Mouse (Mus musculus): Measurements from ENCODE around the gene Gli3.

Gene Gli3

DNA sequence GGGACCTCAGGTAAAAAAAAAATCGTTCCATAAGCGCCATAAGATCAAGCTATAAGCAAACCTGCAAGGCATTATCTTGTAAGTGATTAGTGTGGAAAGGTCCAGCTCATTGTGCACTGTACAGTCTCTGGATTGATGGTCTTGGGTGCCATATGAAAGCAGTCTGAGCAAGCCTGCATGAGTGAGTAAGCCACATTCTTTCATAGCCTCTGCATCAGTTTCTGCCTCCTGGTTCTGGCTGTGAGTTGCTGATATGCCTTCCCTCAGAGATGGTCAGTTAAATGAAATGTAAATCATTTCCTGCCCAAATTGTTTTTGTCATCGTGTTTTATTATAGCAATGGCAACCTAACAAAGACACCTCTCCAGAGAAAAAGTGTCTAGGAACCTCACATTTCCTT, 98.4 kb downstream of the Gli3 start:
- DNase-seq = no peak

DNA sequence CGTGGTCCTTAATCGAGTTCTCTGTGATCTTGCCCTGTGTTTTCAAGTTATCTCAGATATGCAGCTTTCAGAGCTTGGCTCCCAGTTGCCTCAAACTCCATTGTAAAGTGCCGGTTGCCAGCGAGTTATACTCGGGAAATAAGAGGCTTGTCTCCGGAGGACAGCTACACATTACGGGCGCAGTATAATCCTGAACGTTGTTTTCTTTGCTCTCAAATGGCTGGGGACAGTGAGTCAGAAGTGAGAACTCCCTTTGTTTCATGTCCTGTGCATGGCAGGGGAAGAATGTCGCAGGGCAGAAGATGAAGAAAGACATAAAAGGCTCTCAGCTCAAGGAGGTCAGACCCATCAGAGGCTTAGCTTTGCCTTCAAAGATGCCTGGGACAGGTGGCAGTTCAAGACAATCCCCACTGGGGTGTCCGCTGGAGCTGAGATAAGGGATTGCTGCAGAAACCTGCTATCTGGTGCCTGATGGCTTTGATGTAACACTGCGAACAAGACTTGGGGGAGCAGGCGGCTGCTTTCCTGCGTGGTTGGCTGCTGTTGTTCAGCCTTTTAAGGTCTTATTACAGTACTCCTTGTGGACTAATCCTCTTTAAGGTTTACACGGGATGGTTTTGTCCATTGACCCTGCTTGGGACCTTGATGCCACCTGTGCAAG, 108.0 kb downstream of the Gli3 start:
- DNase-seq = no peak

DNA sequence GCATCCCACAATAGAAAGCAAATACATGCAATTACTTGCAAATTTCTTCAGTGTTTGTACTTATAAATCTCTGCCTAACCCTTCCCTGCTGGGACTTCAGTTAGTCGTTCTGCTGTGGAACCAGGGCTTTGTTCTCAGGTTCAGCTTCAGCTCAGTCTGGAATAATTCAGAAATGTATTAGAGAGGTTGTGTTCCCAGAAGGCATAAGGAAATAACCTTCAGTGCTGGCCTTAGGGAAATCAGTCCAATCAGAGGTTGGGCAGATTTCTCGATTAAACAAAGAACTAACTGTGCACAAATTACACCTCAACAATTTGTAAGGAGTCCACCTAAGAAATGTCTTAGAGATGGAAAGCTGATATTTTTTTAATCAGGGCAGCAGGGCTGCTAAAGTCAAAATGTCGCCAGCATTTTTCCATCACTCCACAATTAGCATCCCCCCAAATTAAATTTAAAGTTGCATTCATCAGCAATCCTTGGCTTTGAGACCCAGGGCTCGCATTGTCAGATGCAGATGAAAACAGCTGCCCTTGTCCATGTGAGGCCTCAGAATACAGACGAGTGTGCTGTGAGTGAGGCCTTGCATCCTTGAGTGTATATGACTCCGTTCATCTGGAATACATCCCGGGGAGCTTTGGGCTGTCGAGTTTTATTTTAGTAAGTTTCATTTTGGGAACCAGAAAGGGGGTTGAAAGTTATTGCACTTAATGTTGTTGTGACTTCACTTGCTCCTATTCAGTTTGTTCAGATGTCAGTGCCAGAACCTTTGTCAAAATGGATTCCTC, 114.3 kb downstream of the Gli3 start:
- DNase-seq = no peak

DNA sequence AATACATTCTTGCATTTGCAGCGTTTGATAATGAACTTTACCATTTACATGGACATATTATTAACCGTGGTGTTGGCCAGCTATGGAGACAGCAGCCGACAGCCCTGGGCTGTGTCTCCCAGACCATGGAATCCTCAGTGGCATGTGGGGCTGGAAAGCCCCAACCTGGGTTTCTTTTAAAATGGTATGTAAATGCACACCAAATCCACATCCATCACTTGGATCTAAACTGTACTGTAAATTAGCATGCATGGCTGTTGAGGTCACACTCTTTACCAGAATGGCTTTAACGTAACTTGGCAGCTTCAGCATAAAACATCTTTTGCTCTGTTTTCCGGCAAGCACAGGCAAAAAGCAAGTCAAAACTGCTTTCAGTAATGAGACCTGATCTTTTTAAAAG, 117.4 kb downstream of the Gli3 start:
- no peak for DNase-seq

GRCm38 (mm10) chr13:15585941-15586340, 122.9 kb downstream of the Gli3 start:
- no peak for DNase-seq

DNA sequence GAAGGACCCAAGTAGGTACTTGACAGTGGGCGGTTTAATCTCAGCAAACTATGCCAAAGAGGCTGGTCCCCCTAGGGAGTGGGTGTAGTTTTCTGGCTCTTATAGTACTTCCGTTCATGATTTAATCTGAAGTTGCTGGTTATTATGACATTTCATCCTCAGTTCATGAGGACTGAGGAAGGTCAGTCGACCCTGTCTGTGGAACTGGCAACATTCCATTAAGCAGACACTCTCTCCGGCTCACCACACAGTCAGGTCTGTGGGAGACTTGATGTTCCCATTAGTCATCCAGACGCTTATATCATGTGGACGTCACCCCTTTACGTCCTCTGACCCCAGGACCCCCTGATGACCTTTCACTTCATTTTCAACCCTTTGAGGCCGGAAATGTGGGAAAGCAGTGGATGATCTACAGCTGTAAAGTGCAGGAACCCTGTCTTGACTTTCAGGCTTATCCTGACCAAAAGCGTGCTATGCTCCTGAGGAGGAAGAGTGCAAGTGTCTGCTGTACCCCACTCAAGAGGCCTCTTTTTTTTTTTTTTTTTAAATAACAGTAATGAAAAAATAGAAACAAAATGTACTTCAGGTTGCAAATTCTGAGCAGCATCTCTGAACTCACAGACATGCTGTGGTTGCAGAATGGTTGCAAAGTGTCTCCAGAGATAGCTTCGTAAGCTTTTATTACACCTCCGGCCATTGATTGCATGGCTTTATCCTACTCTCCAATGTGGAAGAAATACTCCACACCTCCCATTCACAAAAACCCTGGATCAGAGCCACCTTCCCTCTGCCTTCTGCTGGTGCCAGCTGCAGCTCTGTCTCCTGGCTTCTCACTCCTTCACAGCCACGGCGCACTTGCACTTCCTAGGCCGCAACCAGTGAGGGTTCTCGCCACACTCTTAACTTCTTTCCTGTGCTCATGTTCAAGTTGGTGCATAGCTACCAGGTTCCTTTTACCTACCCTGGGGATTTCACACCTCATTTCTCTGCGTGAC, 125.5 kb downstream of the Gli3 start:
- DNase-seq = peak; percentile 48

- DNase-seq = no peak
Measured at GRCm38 (mm10) chr13:15590326-15590933, 127.4 kb downstream of the Gli3 start.

- DNase-seq = no peak
Measured at GRCm38 (mm10) chr13:15596667-15597066, 133.6 kb downstream of the Gli3 start.

DNA sequence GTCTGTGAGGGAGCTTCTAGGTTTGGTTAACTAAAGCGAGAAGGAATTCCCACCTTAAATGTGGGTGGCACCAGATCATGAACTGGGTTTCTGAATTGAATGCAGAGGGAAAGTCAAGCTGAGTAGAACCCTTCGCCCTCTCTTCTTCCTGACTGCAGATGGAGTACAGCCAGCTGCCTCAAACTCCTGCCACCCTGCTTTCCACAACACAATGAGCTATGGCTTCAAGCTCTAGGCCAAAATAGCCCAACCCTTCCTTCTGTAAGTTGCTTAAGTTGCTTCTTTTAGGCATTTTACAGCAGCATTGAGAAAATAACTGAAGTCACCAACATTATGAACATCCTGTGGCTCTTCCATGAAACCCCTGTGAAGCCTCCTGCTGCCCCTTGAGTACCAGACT, 136.7 kb downstream of the Gli3 start:
- DNase-seq = no peak

- DNase-seq = no peak
Measured at GRCm38 (mm10) chr13:15602161-15602560, 139.1 kb downstream of the Gli3 start.

GRCm38 (mm10) chr13:15602677-15603221, 139.7 kb downstream of the Gli3 start:
- no peak for DNase-seq

- DNase-seq = no peak
Measured at GRCm38 (mm10) chr13:15604074-15604473, 141.0 kb downstream of the Gli3 start.

DNA sequence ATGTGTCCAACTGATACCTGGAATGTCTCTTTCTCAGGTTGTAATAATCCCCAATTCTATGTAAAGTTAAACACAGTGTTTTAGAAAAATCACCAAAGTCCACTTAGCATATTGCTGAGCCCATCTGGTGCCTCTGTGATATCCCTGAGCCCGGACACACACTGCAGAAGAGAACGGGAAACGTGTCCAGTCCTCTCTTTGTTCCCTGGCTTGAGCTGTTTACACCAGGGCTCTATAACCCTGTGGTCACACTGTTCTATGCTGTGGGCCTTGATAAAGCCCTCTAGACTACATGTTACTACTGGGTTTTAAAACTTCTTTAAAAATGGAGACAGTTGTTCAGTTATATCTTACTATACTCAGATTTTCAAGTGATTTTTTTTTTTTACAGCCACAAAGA, 154.4 kb downstream of the Gli3 start:
- no peak for DNase-seq

DNA sequence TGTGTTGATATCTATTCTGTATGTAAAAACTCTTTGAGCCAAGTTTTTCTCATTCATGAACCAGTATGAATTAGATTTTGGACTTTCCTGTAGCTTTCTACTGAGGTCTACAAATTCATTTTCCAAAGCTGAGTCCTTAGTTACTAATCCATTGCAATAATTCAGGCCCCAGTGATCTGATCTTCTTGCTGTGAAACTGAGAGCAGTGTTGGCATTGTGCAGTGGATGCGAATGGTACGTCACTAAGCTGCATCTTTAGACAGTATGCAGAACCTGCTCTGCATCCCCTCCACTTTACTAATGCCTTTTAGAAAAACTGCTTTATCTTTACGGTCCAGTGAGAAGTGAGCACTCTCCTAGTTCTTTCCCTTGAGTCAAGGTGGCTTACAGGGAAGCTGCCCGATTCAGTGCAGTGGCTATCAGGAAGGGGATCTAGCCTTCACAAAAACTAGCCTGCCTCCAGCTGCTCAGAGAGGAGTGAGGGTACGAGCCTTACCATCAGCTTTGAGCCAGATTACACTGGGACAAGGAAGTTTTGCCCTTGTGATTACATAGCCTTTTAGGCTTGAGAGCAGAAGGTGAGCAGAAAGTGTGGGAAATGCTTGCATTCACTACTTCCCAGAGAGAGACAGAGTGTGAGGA, 155.1 kb downstream of the Gli3 start:
- DNase-seq = no peak

GRCm38 (mm10) chr13:15621009-15621408, 158.0 kb downstream of the Gli3 start:
- DNase-seq = no peak

GRCm38 (mm10) chr13:15624490-15625353, 161.7 kb downstream of the Gli3 start:
- no peak for DNase-seq

GRCm38 (mm10) chr13:15641548-15641947, 178.5 kb downstream of the Gli3 start:
- DNase-seq = no peak

DNA sequence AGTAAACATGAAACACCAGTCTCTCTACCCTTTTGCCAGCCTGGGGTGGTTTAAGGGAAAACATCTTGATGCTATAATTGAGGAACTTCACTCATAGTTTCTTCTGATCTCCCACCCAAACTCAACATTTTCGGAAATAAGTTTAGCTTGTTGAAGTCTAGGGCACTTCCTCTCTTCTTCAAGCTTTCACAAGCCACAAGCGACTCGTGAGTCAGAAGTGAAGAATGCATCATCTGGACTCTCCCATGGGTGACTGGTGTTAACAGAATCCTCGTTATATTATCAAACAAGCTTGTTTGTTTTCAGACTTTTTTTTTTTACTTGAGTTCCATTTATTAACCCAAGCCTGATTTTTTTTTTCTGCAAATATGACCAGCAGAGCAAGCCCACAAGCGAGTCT, 197.5 kb downstream of the Gli3 start:
- DNase-seq = no peak

DNA sequence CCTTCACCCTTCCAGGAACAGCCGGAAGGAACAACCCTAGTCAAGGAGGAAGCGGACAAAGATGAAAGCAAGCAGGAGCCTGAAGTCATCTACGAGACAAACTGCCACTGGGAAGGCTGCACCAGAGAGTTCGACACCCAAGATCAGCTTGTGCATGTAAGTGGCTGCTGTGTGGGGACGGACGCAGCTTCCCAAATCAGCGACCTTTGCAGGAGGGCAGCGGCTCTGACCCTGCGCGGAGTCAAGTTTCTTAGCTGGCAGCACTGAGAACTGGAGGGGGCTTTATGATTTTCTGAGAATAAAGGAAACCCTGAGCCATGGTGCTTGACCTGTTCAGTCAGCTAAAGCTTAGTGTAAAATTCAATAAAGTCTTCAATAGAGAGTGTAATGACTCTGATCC, 199.3 kb downstream of the Gli3 start:
- DNase-seq = no peak

DNA sequence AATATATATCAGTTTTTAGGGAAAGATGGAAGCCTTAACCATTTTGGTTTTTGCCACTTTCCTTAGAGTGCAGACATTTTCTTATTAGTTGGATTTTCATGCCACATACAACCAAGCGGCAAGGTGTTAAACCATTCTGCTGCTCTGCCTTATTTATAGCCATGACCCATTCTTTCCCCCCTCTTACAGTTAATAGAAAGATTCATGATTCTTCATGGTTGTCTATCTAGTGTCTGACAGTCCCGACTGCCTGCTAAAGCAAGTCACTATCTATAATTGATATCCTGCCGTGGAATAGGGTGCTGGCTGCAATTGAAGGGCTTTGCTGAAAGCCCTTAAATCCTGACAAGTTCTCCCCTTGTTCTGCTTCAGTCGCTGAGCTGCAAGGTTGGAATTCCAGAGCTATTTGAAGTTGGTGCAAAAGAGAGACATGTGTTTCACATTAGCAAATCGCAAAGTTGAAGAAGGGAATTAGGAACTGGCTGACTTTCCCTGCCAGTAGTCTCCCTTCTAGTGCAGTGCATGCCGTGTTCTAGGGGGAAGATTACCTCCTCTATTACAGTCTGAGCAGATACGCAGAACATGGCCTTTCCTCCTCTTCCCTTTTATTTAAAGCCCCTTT, 201.7 kb downstream of the Gli3 start:
- DNase-seq = no peak

GRCm38 (mm10) chr13:15665514-15665913, 202.5 kb downstream of the Gli3 start:
- no peak for DNase-seq

Measured in right cerebral cortex, adult 18-20 months (tissue).